Mouse (Mus musculus) heart, adult 2 months (tissue): ENCODE data around the gene 1700042G07Rik. TPM values are rescaled to one million over a fixed set of nuclear protein-coding genes. Genes with fewer than 3 reads are reported as not detected.

ENCODE experiments used
- DNase-seq, 2 experiments: peaks; one replicate each; pipeline ENCODE4 v3.0.0; 2021
- H3K27ac ChIP-seq: fragments of 200-600 bp; 2 replicates; pipeline ENCODE4 v1.8.1; 2022
- H3K27me3 ChIP-seq: fragments of 200-500 bp; 2 replicates; pipeline ENCODE4 v1.6.1; 2012; ENCODE audit warnings: mild to moderate bottlenecking, low read length, inconsistent platforms, mixed read lengths; ENCODE audit not compliant: control insufficient read depth, insufficient read depth
- H3K36me3 ChIP-seq: fragments of 200-500 bp; 2 replicates; pipeline ENCODE4 v1.6.1; 2012; ENCODE audit warnings: low read length, inconsistent platforms; ENCODE audit not compliant: control insufficient read depth, insufficient read depth
- H3K4me1 ChIP-seq: fragments of 200-500 bp; 2 replicates; pipeline ENCODE4 v1.6.1; 2011; ENCODE audit warnings: low read length; ENCODE audit not compliant: control insufficient read depth, insufficient read depth
- H3K4me3 ChIP-seq: fragments of 200-600 bp; 2 replicates; pipeline ENCODE4 v1.8.1; 2022
- H3K79me2 ChIP-seq: fragments of 200-500 bp; replicated peaks from 2 replicates; pipeline ENCODE4 v1.6.1; 2012; ENCODE audit warnings: mild to moderate bottlenecking, inconsistent platforms, low read length, moderate library complexity, mixed read lengths; ENCODE audit not compliant: control insufficient read depth, insufficient read depth
- H3K9ac ChIP-seq: fragments of 200-500 bp; 2 replicates; pipeline ENCODE4 v1.6.1; 2012; ENCODE audit warnings: low read depth, mild to moderate bottlenecking, control low read depth, inconsistent platforms, low read length, mixed read lengths
- CTCF ChIP-seq: fragments of 200-600 bp; IDR thresholded peaks from 2 replicates; pipeline ENCODE4 v1.8.1; 2022; ENCODE audit warnings: antibody characterized with exemption, mild to moderate bottlenecking, moderate library complexity
- EP300 ChIP-seq: fragments of 200-500 bp; IDR thresholded peaks from 2 replicates; pipeline ENCODE4 v1.6.1; 2011; ENCODE audit warnings: low read depth, low read length, control low read depth; ENCODE audit not compliant: insufficient read depth
- POLR2A ChIP-seq: fragments of 200-500 bp; IDR thresholded peaks from 2 replicates; pipeline ENCODE4 v1.6.1; 2011; ENCODE audit warnings: mild to moderate bottlenecking, low read depth, low read length, control low read depth; ENCODE audit not compliant: insufficient read depth
- WGBS: fragments of 180-500 bp; shearing (Covaris S2); methylation state at CpG from one replicate; pipeline ENCODE4 v1.1.7; 2018; 5-methylcytosine and 5-hydroxymethylcytosine counted together
- intact Hi-C: fragments of 180-260 bp; cut with DNase I; formaldehyde crosslinking; loops from one replicate; pipeline ENCODE4 v1.15.1; 2025
- polyA plus RNA-seq: library from polyadenylated mRNA; depleted of rRNA; stranded (reverse); fragments of >200 nt; gene quantifications from 2 replicates; pipeline ENCODE4 v1.2.3, GENCODE M21; 2012
- total RNA-seq, 2 experiments: library from RNA; stranded (reverse); gene quantifications; 2 replicates each; pipeline ENCODE4 v1.2.3; 2021

1700042G07Rik gene
- total and polyA plus RNA-seq, 3 experiments: 0.45 TPM; not detected in 2

DNA sequence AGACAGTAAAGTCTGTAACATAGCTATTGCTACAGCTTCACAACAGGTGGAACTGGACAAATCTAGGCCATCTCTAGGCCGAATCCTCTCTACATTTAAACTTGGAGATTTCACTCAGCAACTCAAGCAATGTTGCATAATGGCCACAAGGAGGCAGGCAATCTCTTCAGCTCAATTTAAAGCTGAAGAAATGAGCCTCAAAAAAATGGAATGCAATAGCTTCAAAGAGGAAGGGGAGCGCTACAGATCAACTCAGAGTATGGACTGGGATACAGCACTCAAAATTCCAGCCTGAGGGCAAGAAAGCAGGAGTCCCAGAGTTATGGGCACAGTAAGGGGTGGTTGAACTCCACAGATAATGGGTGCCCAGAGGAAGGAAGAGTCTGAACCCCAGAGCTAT is 38.2 kb upstream of the 1700042G07Rik start:
- intact Hi-C loops: no loop called here
- DNase-seq: no peak
- Histone ChIP-seq H3K27ac (no peak overlapping the region), H3K4me3 (no peak overlapping the region), H3K4me1 (no peaks in the 10 kb centered on the region), H3K36me3 (no peaks in the 10 kb centered on the region), H3K27me3 (no peaks in the 10 kb centered on the region), H3K79me2 (no peaks in the 10 kb centered on the region), H3K9ac (no peak overlapping the region)
- WGBS: 28% methylated on average over 2 of the region's 2 CpGs
- no peak for TF ChIP-seq EP300
- peak; percentile 85 for TF ChIP-seq CTCF

DNA sequence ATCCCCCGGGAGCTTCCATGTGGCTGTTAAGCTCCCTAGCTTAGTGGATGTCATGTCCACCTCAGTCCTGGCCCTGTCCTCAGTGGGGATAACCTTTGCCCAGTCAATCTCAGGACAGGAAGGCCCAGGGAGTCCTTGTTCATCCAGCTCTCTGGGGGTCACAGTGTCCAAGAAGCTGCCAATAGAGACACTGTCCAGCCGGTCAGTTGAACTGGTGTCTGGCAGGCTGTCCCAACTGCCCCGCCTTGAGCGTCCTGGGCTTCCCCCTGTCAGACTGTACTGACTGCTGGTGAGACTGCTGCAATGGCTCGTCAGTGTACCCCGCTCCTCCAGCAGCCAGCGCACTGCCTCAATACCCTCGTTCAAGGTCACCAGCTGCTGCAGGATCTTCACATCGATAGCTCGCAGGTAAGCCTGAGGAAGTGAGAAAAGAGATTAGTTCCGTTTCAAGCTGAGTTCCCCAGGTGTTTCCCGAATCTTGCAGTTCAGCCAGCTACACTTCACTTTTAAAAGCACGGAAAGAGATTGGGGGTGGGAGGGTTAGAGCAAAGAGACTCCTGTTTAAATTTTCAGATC is 35.7 kb upstream of the 1700042G07Rik start:
- Histone ChIP-seq H3K79me2 (no peaks in the 10 kb centered on the region), H3K4me3 (no peak overlapping the region), H3K9ac (no peak overlapping the region), H3K27me3 (no peaks in the 10 kb centered on the region), H3K36me3 (no peaks in the 10 kb centered on the region), H3K4me1 (no peaks in the 10 kb centered on the region), H3K27ac (no peak overlapping the region)
- intact Hi-C loops: no loop called here
- DNase-seq: no peak
- 55% methylated on average over 13 of the region's 13 CpGs for WGBS
- TF ChIP-seq CTCF (no peak), EP300 (no peak), POLR2A (no peak)

- no peaks in the 10 kb centered on the region for H3K79me2 ChIP-seq
- no peaks in the 10 kb centered on the region for H3K36me3 ChIP-seq
- H3K4me1 ChIP-seq: peaks cover 5% of the 10 kb centered on the region
- TF ChIP-seq EP300: no peak
- no peak for TF ChIP-seq POLR2A
- TF ChIP-seq CTCF: no peak
- H3K4me3 ChIP-seq: no peak overlapping the region
- no peaks in the 10 kb centered on the region for H3K27me3 ChIP-seq
- intact Hi-C loops: no loop called here
- DNase-seq: no peak
- no peak overlapping the region for H3K9ac ChIP-seq
- no peak overlapping the region for H3K27ac ChIP-seq
- WGBS: 73% methylated on average over 7 of the region's 7 CpGs
Observed at GRCm38 (mm10) chr4:116140801-116141574, 32.2 kb upstream of the 1700042G07Rik start.

- H3K27me3 ChIP-seq: no peaks in the 10 kb centered on the region
- peaks cover 5% of the 10 kb centered on the region for H3K4me1 ChIP-seq
- H3K9ac ChIP-seq: no peak overlapping the region
- H3K27ac ChIP-seq: no peak overlapping the region
- 81% methylated on average over 1 of the region's 1 CpGs for WGBS
- no peak for DNase-seq
- H3K36me3 ChIP-seq: no peaks in the 10 kb centered on the region
- H3K79me2 ChIP-seq: no peaks in the 10 kb centered on the region
- TF ChIP-seq CTCF (no peak), EP300 (no peak), POLR2A (no peak)
- intact Hi-C loops: no loop called here
- H3K4me3 ChIP-seq: no peak overlapping the region
Observed at GRCm38 (mm10) chr4:116141736-116142135, 31.4 kb upstream of the 1700042G07Rik start.

DNA sequence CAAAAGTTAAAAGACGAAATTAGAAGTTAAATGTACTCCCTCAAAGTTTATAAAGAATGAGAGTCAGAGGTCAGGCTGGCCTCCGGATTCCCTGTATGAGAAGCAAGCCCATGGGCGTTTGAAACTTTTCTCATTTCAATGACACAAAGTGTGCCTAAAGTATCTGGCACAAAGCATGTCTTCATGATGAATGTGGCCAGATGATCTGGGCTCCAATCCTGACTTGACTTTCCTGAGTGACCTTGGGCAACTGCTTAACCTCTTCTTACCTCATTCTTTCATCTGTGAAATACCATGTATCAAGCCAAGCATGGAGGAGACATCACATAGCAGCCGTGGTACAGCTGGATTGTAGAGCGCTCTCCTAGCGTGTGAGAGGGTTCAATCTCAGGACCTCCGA is 30.9 kb upstream of the 1700042G07Rik start:
- no peak for TF ChIP-seq POLR2A
- no peak for TF ChIP-seq CTCF
- no peak for TF ChIP-seq EP300

DNA sequence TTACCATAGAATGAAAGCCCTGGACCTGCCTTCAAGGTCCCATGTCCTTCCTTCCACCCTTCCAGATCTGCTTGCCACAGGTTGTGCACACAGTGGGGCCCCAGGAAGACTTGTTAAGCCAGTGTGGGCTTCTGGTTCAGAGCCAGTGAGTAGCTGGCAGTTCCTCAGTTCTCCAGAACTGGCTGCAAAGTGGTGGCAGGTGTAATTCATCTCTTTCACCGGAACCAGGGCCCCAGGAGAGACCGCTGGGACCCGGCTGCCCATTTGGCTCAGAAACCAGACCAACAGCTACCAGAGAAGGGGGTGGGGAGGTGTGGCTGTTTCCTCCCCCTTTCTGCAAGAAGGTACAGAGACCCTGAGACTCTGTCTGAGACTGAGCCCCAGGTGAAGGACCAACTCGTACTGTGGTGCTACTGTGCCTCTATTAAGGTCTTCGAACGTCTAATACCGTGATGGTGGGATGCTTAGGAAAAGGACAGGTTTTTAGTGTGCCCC is 29.8 kb upstream of the 1700042G07Rik start:
- Histone ChIP-seq H3K4me3 (peak overlapping the region; percentile 18), H3K4me1 (peaks cover 5% of the 10 kb centered on the region), H3K79me2 (no peaks in the 10 kb centered on the region), H3K36me3 (no peaks in the 10 kb centered on the region), H3K9ac (peak overlapping the region; percentile 42; the same call in 1 of the 2 replicates), H3K27me3 (no peaks in the 10 kb centered on the region), H3K27ac (no peak overlapping the region; the same call in 1 of the 2 replicates)
- 17% methylated on average over 7 of the region's 7 CpGs for WGBS
- TF ChIP-seq EP300 (no peak), CTCF (no peak), POLR2A (no peak)
- intact Hi-C loops: no loop called here
- DNase-seq: peak; percentile 32 to 47

More for the DNA sequence above, 30.9 kb upstream of the 1700042G07Rik start:
- no peaks in the 10 kb centered on the region for H3K36me3 ChIP-seq
- 85% methylated on average over 7 of the region's 7 CpGs for WGBS
- H3K9ac ChIP-seq: no peak overlapping the region
- H3K27me3 ChIP-seq: no peaks in the 10 kb centered on the region
- no peak overlapping the region for H3K27ac ChIP-seq
- no peaks in the 10 kb centered on the region for H3K79me2 ChIP-seq
- no peak overlapping the region for H3K4me3 ChIP-seq
- H3K4me1 ChIP-seq: peaks cover 5% of the 10 kb centered on the region
- no peak for DNase-seq
- intact Hi-C loops: no loop called here
